Mouse (Mus musculus): ENCODE data around the gene Lims1.
A peak's percentile ranks its signal among the peaks of the same experiment; 100 is the strongest.

The Lims1 gene

GRCm38 (mm10) chr10:58343552-58343951 is 20.3 kb downstream of the Lims1 start:
- DNase-seq (ENCODE audit: low read depth, low spot score): no peak

GRCm38 (mm10) chr10:58350600-58350999 is 27.3 kb downstream of the Lims1 start:
- no peak for DNase-seq (ENCODE audit: low read depth, low spot score)

GRCm38 (mm10) chr10:58351670-58352069 is 28.4 kb downstream of the Lims1 start:
- no peak for DNase-seq (ENCODE audit: low read depth, low spot score)

GRCm38 (mm10) chr10:58352364-58352763 is 29.1 kb downstream of the Lims1 start:
- DNase-seq (ENCODE audit: low read depth, low spot score): no peak

- DNase-seq (ENCODE audit: low read depth, low spot score): peak; percentile 47
Observed at GRCm38 (mm10) chr10:58354561-58354960, 31.3 kb downstream of the Lims1 start.

- DNase-seq (ENCODE audit: low read depth, low spot score): no peak
Observed at GRCm38 (mm10) chr10:58356460-58356859, 33.2 kb downstream of the Lims1 start.

- DNase-seq (ENCODE audit: low read depth, low spot score): peak; percentile 48
Observed at GRCm38 (mm10) chr10:58359123-58359522, 35.9 kb downstream of the Lims1 start.

GRCm38 (mm10) chr10:58359952-58360351 is 36.7 kb downstream of the Lims1 start:
- DNase-seq (ENCODE audit: low read depth, low spot score): no peak

- DNase-seq (ENCODE audit: low read depth, low spot score): no peak
Observed at GRCm38 (mm10) chr10:58362745-58363144, 39.5 kb downstream of the Lims1 start.

- DNase-seq (ENCODE audit: low read depth, low spot score): no peak
Observed at GRCm38 (mm10) chr10:58364770-58365515, 41.7 kb downstream of the Lims1 start.

- no peak for DNase-seq (ENCODE audit: low read depth, low spot score)
Observed at GRCm38 (mm10) chr10:58368791-58369706, 45.8 kb downstream of the Lims1 start.

- DNase-seq (ENCODE audit: low read depth, low spot score): no peak
Observed at GRCm38 (mm10) chr10:58369707-58370093, 46.4 kb downstream of the Lims1 start.

- no peak for DNase-seq (ENCODE audit: low read depth, low spot score)
Observed at GRCm38 (mm10) chr10:58370143-58370542, 46.9 kb downstream of the Lims1 start.

- no peak for DNase-seq (ENCODE audit: low read depth, low spot score)
Observed at GRCm38 (mm10) chr10:58370559-58370958, 47.3 kb downstream of the Lims1 start.

- DNase-seq (ENCODE audit: low read depth, low spot score): peak; percentile 40
Observed at GRCm38 (mm10) chr10:58371279-58371842, 48.1 kb downstream of the Lims1 start.

GRCm38 (mm10) chr10:58372430-58373030 is 49.3 kb downstream of the Lims1 start:
- no peak for DNase-seq (ENCODE audit: low read depth, low spot score)

- no peak for DNase-seq (ENCODE audit: low read depth, low spot score)
Observed at GRCm38 (mm10) chr10:58373829-58374228, 50.6 kb downstream of the Lims1 start.

GRCm38 (mm10) chr10:58377592-58378197 is 54.4 kb downstream of the Lims1 start:
- peak; percentile 61 for DNase-seq (ENCODE audit: low read depth, low spot score)

- no peak for DNase-seq (ENCODE audit: low read depth, low spot score)
Observed at GRCm38 (mm10) chr10:58378380-58378779, 55.1 kb downstream of the Lims1 start.

GRCm38 (mm10) chr10:58379699-58380098 is 56.4 kb downstream of the Lims1 start:
- DNase-seq (ENCODE audit: low read depth, low spot score): no peak

- DNase-seq (ENCODE audit: low read depth, low spot score): no peak
Observed at GRCm38 (mm10) chr10:58381904-58382303, 58.6 kb downstream of the Lims1 start.

All from ES-CJ7 (cell line).